Mouse (Mus musculus): ENCODE data around the gene Wdr13.

The Wdr13 gene

GRCm38 (mm10) chrX:8132017-8132976 lies at the start of gene Wdr13:
Gene Wdr13 (minus strand): TSS chrX:8132892.
- CTCF ChIA-PET, result interaction anchor here (0.6 kb wide), 1 partner anchor 184 kb away, joined by 3 read pairs; no protein-coding TSS in a partner anchor

GRCm38 (mm10) chrX:8179646-8180045 lies 47.0 kb upstream of the Wdr13 start:
- CTCF ChIA-PET, result no interaction called here

- CTCF ChIA-PET, result no interaction called here
Observed at GRCm38 (mm10) chrX:8178871-8179270, 46.2 kb upstream of the Wdr13 start.

GRCm38 (mm10) chrX:8175504-8176385 lies 43.1 kb upstream of the Wdr13 start, which contains the start of gene Tbc1d25:
Gene Tbc1d25 (minus strand): TSS chrX:8176181.
- CTCF ChIA-PET, result no interaction called here

- CTCF ChIA-PET, result no interaction called here
Observed at GRCm38 (mm10) chrX:8175169-8175503, 42.4 kb upstream of the Wdr13 start.

- CTCF ChIA-PET, result no interaction called here
Observed at GRCm38 (mm10) chrX:8167716-8168647, 35.3 kb upstream of the Wdr13 start.

GRCm38 (mm10) chrX:8164471-8164870 lies 31.8 kb upstream of the Wdr13 start:
- CTCF ChIA-PET, result no interaction called here

- CTCF ChIA-PET, result interaction anchor here (0.7 kb wide), 1 partner anchor 33 kb away, joined by 3 read pairs; no protein-coding TSS in a partner anchor
Observed at GRCm38 (mm10) chrX:8163076-8163475, 30.4 kb upstream of the Wdr13 start.

GRCm38 (mm10) chrX:8145153-8145991 lies 12.7 kb upstream of the Wdr13 start, which contains the start of gene Rbm3:
Gene Rbm3 (minus strand): TSS chrX:8145880.
- CTCF ChIA-PET, result interaction anchor here (0.6 kb wide), 1 partner anchor 358 kb away, joined by 3 read pairs; no protein-coding TSS in a partner anchor

GRCm38 (mm10) chrX:8143750-8144149 lies 11.1 kb upstream of the Wdr13 start:
- CTCF ChIA-PET, result no interaction called here

- CTCF ChIA-PET, result interaction anchor here (0.7 kb wide), 1 partner anchor 9 kb away, joined by 3 read pairs; no protein-coding TSS in a partner anchor
Observed at GRCm38 (mm10) chrX:8142948-8143347, 10.3 kb upstream of the Wdr13 start.

GRCm38 (mm10) chrX:8141058-8141457 lies 8.4 kb upstream of the Wdr13 start:
- CTCF ChIA-PET, result no interaction called here

- CTCF ChIA-PET, result no interaction called here
Observed at GRCm38 (mm10) chrX:8140446-8140845, 7.8 kb upstream of the Wdr13 start.

- CTCF ChIA-PET, result no interaction called here
Observed at GRCm38 (mm10) chrX:8139480-8139879, 6.8 kb upstream of the Wdr13 start.

GRCm38 (mm10) chrX:8135886-8136285 lies 3.2 kb upstream of the Wdr13 start:
- CTCF ChIA-PET, result no interaction called here

GRCm38 (mm10) chrX:8131393-8131792 lies 1.3 kb downstream of the Wdr13 start:
- CTCF ChIA-PET, result no interaction called here

GRCm38 (mm10) chrX:8125235-8125634 lies 7.5 kb downstream of the Wdr13 start:
- CTCF ChIA-PET, result no interaction called here

GRCm38 (mm10) chrX:8123821-8124470 lies 8.7 kb downstream of the Wdr13 start:
- CTCF ChIA-PET, result no interaction called here

- CTCF ChIA-PET, result no interaction called here
Observed at GRCm38 (mm10) chrX:8117264-8117663, 15.4 kb downstream of the Wdr13 start.

GRCm38 (mm10) chrX:8115275-8115674 lies 17.4 kb downstream of the Wdr13 start:
- CTCF ChIA-PET, result interaction anchor here (1.0 kb wide), 1 partner anchor 16 kb away, joined by 3 read pairs; no protein-coding TSS in a partner anchor

All from spleen, embryonic (tissue).